Mouse (Mus musculus) megakaryocyte-erythroid progenitor cell, adult 5-6 weeks (primary cell): Measurements from ENCODE around the gene Mlph. TPM values are rescaled to one million over a fixed set of nuclear protein-coding genes. Genes with fewer than 3 reads are reported as not detected.

Source experiments
- ATAC-seq: replicated peaks from 2 replicates; pipeline ENCODE4 v1.8.0; 2016; ENCODE audit warnings: mild to moderate bottlenecking, inconsistent platforms; ENCODE audit not compliant: severe bottlenecking, poor library complexity, low FRiP score, low TSS enrichment
- total RNA-seq, 2 experiments: library from RNA; stranded (forward) in 1 of 2; stranded (reverse) in 1 of 2; fragments of 200-1000, 215-1000 nt in 1 of 2; fragments of >200 nt in 1 of 2; fragmentation: Nextera tagmentation in 1 of 2; gene quantifications; 2 replicates each; pipeline ENCODE4 v1.2.3; 2014 to 2017

The Mlph gene
- not detected in 2 replicates for total RNA-seq (2014; fragmentation: Nextera tagmentation)
- total RNA-seq (2017): 0.11 TPM in 1 of 2 replicates, not detected in the other

DNA sequence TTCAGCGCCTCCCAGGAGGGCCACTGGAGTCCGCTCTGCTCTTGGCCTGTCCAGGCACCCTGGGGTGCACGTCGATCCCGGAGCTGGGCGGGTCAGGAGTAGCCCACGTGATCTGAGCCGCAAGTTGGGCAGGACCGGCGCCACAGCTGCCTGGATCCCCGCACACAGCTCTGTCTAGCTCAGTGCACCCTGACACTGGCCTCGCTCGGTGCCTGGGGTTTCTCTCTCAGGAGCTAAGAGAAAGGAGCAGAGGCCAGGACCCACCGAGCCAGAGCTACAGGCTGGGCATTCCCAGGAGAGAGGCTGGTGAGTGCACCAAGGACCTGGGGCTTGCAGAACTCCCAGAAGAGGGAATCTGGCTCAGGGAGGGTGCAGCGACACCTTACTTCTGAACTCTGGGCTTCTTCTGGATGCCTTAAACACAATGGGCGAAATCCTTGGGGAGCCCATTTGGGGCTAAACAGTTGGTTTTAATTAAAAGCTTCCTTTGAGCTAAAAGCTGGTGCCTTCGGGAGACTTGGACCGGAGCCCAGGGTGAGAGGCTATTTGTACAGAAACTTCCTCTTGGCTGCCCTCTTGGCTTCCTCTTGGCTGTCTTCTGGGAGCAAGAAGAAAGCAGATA is at the start of gene Mlph:
Gene Mlph, plus strand, starts transcription at position 138 of the 622 bp plus-strand sequence.
- peak; percentile 64; the same call in 1 of the 2 replicates for ATAC-seq

DNA sequence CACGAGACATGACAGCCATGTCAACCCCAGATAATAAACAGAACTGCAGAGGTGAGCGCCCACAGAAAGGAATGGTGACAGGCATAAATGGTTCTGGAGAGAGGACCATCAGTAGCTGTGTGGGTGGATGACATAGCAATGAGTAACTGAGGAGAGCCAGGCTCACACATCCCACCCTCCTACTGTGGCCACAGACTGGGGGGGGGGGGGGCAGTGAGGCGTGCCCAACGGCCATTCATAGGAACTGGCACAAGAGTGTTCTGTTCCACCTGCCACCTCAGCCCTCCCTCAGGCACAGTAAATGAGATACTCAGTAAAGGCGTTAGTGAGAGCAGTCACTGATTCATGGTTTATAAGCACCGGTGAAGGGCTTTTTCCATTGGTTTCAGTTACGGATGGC is 48.2 kb upstream of the Mlph start:
- no peak for ATAC-seq

- no peak for ATAC-seq
Measured at GRCm38 (mm10) chr1:90870581-90870980, 44.3 kb upstream of the Mlph start.

GRCm38 (mm10) chr1:90875371-90875770 is 39.5 kb upstream of the Mlph start:
- ATAC-seq: no peak

DNA sequence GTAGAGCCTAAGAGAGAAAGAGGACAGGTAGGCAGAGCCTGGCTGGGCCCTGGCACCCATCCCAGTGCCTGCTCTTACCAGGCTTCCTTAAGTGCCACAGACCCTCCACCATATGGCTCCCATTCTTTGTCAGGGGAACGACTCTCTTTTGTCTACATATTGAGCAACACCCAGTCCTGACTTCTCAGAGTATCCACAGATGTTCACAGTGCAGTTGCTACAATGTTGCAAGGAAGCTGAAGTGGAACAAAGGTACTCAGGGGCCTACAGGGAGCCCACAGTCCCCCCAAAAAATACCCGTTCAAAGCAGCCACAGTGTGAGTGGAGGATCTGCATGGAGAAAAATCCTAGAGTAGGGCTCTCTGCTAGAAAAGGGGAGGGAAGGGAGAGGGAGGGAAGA is 38.9 kb upstream of the Mlph start:
- no peak for ATAC-seq

- no peak for ATAC-seq
Measured at GRCm38 (mm10) chr1:90876486-90877270, 38.2 kb upstream of the Mlph start.

GRCm38 (mm10) chr1:90885771-90886460 is 29.0 kb upstream of the Mlph start:
- ATAC-seq: no peak

GRCm38 (mm10) chr1:90894521-90894920 is 20.4 kb upstream of the Mlph start:
- no peak for ATAC-seq

DNA sequence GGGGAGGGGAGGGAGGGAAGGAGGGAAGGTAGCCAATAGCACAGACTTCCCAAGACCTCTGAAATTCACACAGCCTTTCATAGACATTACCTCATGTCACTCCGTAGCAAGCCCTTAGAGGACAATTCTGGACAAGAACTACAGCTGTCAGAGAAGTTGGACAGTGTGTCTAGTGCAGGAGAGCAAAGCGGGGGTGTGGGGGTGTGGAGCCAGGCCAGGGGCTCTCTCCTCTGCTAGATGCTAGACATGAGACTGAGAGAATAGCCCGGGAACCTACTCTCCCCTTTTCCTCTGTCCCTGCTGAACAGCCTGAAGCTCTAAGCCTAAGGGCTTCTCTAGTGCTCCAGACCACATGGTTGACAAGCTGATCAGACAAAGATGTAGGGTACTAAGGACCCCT is 19.9 kb upstream of the Mlph start:
- no peak for ATAC-seq

DNA sequence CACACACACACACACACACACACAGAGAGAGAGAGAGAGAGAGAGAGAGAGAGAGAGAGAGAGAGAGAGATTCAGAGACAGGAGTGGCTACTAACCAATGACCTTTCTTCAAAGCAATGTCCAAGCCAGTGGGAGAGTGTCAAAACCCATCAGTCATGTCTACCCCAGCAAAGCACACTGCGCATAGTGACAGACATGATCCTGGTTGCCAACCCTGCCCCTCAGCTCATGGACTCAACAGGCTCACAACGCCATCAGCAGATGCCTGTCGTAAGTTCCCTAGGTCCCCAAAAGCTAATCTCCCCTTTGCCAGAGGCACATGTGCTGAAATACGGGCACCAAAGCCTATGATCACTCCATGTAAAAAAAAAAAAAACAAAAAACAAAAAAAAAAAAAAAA is 18.6 kb upstream of the Mlph start:
- ATAC-seq: no peak

GRCm38 (mm10) chr1:90896741-90897361 is 18.0 kb upstream of the Mlph start:
- ATAC-seq: no peak

GRCm38 (mm10) chr1:90898012-90898411 is 16.9 kb upstream of the Mlph start:
- ATAC-seq: no peak

DNA sequence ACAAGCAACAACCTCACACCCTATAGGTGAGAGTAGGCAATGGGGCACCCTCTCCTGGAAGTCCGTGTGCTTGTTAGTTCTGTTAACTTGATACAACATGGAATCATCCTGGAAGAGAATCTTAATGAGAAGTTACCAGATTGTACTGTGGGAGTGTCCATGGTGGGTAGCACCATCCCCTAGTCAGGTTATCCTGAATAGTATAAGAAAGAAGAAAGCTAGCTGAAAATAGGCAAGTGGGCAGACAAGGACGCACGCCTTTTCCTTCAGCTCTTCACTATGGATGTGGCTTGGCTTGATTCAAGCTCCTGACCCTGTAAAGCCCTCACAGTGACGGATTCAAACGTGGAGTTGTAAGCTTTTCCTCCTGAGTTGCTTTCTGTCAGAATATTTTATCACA is 15.1 kb upstream of the Mlph start:
- no peak for ATAC-seq

GRCm38 (mm10) chr1:90900406-90900805 is 14.5 kb upstream of the Mlph start:
- no peak for ATAC-seq

DNA sequence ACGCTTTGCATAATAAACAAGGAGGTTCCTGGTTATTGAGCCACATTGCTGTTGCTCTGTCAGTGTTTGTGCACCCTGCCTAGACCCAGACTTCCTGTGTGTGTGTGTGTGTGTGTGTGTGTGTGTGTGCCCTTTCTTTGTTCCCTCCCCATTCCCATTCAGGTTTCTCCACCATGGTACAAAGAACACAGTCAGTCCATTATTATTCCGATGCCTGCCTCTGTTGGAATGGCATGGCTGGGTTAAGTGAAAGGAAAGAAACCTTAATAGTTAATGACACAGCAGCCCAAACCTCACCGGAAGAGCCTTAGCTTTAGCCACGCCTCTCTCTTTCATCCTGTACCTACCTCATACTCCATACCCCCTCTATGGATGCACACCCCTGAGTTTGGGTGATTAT is 13.6 kb upstream of the Mlph start:
- no peak for ATAC-seq

- no peak for ATAC-seq
Measured at GRCm38 (mm10) chr1:90901681-90902208, 13.1 kb upstream of the Mlph start.

- no peak for ATAC-seq
Measured at GRCm38 (mm10) chr1:90902751-90903150, 12.1 kb upstream of the Mlph start.

DNA sequence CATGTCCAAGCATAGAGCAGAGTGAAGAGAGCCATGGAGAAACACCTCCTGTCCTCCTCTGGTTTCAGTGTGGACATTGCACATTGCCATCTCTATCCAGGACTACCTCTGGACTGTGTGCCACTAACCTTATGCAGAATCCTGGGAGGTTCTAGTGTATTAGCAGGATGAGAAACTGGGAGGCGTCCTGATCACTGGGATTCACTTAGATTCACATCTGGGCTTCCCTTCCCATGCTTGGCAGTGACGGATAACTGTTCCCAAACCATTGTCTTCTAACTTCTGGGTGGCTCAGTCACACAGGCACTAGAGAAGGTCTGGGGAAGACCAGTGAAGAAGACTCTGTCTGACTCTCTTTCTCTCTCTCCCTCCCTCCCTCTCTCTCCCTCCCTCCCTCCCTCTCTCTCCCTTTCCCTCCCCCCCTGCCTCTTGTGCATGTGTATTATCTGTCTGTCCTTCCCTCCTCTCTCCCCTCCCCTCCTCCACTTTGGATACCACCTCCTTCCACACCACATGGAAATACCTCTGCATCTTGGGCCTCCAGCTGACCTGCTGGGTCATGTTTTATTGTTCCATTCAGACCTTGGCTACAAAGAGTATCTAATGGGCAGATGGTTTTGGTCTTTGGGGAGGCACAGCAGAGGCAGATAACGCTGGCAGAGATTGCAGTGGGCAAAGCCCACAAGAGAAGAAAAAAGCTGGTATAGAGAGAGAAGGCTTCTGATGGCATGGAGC is 11.5 kb upstream of the Mlph start:
- ATAC-seq: no peak

DNA sequence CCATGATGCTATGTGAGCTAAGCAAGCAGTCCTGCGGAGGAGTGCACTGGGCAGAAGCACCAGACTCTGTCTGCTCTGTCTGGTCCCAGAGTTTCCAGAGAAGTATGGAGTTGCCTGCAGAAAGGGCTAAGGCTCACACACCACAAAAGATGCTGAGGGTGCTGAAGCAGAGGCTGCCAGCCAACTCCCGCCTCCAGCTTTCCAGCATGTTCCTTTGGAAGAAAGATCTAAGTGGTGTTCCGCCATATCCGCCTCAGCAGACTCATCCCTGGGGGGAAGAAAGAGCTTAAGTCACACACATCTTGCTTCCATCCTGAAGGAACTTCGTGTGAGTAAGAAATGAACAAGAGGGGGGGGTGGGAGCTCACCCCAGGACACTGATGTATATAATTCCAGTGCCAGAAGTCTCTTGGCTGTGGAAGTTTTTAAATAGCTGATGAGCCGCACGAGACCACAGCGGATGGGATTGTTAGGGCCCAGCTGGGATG is 10.9 kb upstream of the Mlph start:
- ATAC-seq: no peak
